Mouse (Mus musculus) R1 (cell line): Measurements from ENCODE around the gene Pex13.

Experiments
- DNase-seq: peaks from one replicate; pipeline ENCODE4 v3.0.0-alpha.2; 2018; ENCODE audit warnings: low read depth, low spot score

Gene Pex13

DNA sequence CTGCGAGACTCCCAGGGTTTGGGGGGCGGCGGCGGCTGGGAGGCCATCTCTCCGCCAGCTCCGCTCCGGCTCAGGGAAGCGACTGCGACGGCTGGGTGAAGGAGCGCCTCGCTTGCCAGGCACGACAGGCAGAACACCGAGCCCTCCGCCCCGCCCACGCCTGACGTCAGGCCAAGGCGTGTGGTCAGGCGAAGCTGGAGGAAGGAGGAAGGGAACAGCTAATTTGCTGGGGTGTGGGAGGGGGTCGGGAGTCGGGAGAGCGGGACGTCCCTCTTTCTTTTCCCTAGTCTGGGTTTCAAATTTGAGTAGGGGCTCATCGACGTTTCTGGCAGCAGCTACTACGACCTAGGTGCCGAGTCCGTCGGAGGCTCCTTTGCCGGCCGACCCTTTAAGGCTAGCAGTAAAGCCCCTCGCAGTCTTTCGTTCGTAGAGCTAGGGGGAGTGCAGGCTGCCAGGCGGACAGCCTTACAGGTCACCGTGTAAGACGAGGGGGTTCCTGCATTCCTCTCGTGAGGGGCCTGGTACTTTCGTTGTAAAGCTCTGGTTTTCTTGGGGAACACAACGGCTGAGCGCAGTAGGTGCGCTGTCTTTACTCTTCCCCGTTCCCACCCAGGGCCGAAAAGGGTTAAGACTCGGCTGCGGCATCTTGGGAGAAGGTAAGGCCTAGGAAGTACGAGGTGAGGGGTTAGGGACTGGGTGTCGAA, at the start of gene Pex13:
Gene Pex13 (minus strand): TSS at position 162 of the 704 bp plus-strand sequence.
- DNase-seq: peak; percentile 99

DNA sequence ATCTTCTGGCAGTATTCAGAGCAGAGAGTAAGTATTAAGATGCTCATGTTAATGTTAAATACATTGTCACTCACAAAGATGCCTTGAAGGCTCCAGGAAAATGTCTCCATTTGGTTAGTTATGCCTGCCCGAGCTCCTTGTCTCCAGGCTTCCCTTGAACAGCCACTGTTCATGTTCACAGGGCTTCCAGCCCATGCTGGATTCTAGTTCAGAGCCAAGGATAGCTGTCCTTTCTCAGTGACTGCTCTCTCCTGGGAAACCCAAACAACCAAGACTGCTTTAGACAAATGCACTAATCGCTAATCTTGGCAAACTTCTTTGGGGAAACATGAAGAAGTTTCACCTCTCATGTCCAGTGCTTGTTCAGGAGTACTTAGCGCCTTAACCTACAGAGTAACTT, 46.5 kb upstream of the Pex13 start:
- DNase-seq: no peak

DNA sequence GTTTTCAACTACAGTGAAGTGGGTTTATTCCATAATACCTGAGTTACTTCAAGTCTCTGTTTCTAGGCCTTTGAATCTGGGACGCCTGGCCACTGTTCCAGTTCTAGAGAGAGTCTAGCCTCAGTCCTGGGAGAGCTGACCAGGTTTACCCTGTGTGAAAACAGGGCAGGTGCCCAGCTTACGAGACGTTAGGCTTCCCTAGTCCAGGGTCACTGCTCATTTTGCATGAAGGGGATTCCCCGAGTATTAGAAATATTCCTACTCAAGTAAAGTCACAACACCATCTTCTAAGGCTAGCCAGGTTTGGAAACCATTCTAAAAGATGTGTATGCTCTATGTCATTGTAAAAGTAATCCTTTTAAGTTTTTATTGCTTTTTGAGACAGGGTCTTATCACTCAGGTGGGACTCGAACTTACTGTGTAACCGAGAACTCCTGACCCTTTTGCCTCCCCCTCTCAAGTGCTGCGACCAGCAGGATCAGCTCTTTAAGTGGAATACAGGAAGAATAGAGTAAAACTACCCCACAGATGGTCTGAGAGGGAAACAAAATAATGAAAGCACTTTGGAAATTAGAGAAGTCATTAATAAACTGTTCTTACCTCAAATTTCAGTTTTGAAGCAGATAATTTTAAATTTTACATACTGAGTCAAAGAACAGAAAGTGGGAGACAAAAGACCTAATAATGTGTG, 39.0 kb upstream of the Pex13 start:
- no peak for DNase-seq

DNA sequence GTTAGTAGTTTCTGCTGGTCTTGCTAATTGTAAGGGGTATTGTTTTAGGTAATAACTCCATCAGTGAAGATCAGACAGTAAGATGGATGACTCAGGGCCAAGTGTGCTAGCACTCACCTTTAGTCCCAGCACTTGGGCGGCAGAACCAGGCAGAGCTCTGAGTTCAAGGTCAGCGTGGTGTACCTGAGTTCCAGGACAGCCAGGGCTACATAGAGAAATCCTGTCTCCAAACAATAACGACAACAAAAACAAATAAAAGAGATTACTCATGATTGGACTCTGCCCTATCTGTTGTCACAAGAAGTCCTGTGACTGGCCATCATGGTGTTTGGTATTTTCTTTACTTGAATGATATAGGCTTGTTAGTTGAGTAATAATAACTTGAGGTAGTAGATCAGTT, 36.1 kb upstream of the Pex13 start:
- no peak for DNase-seq

DNA sequence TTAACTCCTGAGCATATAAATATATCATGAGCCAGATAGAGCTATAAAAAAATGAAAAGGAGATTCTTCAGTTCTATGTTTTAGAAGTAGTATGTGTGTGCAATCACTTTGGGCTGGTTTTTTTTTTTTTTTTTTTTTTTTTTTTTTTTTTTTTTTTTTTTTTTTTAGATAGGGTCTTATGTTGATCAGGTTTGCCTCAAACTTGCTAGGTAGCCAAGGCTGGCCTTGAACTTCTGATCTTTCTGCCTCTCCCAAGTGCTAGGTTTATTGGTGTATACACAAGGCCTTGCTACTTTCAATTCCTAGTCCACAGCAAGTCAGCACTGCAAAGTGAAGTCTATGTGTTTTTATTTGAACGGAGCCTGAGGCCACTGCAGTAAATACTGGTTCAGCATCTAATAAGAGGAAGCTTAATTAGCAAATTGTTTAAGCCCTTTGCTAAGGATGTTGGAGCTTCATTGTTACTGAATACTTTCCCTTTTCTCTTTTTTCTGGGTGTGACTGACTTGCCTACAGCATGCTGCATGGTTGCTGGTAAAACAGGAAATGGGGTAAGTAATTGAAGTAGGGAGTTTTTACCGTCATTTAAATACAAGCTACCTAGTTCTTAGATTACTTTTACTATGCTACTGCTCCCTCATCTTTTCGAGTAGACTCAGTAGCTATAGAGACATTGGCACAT, 33.8 kb upstream of the Pex13 start:
- DNase-seq: peak; percentile 61

DNA sequence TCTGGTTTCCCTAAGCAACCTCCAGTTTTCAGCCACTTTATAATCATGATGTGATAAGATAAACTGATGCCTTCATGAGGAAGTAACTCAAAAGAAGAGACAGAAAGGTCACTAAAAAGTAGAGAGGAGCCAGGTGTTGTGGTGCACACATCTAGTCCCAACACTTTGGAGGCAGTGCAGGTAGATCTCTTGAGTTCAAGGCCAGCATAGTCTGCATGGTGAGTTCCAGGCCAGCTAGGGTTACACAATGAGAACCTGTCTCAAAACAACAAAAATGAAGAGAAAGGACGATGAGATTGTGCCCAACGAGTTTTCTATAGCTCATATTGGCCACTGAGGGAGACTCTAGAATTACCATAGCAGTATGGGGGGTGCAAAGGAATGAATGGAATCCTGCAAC, 32.8 kb upstream of the Pex13 start:
- no peak for DNase-seq

DNA sequence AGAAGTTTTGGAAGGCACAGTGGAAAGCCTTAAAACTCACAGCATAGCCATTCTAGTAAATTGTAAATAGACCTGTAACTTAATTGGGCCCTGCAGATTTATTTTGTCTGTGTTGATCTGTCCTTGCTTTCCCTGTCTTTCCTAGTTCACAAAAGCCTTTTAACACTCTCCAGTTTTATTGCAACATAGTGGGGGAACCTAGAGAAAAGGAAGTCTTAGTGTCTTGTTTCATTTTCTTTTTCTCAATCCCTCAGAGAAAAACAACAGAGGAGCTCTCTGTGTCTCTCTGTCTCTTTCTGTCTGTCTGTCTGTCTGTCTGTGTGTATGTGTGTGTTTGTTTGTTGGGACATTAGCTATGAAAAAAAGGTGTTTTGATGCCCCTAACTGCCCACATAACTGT, 30.1 kb upstream of the Pex13 start:
- no peak for DNase-seq

DNA sequence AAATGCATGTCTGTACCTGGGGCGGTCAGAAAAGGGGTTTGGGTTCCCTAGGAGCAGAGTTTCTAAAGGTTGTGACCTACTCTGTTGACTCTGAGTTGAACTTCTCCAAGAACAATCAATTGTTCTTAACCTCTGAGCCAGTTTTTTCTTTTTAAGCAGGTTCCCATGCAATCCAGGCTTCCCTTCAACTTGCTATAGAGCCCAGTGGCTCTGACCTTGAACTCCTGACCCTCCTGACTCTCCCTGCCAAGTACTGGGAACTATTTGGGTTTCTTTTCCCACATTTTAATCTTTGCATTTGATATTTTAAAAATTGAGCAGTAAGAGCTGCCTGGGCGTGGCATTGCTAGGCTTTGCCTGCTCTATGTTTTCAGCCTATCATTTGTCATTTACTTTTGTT, 27.5 kb upstream of the Pex13 start:
- DNase-seq: peak; percentile 85

DNA sequence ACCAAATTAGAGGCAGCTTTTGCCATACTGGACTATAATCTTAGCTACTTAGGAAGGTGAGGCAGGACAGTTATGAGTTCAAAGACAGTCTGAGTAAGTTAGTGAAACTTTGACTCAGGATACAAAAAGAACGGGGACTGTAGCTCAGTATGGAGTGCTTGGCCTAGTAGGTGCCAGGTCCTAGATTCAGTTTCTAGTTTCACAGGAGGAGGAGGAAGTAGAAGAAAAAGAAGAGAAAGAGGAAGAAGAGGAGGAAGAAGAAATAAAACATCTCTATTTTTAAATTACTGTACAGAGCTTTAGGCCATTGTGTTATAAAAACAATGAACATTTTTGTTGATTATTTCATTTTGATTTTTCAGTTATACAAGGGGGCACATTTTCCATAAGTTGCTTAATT, 22.3 kb upstream of the Pex13 start:
- DNase-seq: no peak

DNA sequence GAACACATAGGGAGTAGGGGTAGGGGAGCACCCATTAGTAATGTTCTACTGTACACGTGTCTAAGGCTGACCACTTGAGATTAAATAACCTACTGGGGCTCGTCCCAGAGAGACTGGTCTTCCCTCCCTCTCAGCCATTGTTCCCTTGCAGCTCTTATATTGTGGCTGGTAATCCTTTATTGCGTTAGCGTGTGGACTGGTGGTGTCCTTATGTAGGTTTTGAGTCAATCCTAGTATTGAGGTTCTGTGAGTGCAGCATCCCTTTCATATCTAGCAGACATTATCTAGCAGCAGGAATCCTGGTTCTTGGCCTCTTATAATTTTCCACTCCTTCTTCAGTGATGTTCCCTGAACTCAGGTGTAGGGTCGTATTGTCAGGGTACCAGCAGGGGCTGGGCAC, 20.9 kb upstream of the Pex13 start:
- no peak for DNase-seq

DNA sequence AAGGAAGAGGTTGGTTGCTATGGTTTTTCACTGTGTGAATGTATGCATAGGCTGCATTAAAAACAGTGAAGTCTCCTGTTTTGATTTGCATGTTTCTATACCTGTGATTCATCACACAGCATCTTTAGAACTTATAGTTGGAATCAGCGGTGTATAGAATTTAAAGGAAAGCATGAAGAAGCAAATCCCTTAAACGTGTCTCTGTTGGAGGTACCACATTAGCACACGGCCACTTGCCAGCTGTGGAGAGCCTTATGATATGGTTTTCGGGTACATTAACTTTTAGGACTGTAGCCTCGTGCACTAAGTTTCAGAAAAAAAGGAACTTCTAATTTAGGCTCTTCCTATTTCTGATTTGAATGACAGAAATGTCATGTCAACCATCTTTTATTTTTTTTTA, 16.8 kb upstream of the Pex13 start:
- no peak for DNase-seq

DNA sequence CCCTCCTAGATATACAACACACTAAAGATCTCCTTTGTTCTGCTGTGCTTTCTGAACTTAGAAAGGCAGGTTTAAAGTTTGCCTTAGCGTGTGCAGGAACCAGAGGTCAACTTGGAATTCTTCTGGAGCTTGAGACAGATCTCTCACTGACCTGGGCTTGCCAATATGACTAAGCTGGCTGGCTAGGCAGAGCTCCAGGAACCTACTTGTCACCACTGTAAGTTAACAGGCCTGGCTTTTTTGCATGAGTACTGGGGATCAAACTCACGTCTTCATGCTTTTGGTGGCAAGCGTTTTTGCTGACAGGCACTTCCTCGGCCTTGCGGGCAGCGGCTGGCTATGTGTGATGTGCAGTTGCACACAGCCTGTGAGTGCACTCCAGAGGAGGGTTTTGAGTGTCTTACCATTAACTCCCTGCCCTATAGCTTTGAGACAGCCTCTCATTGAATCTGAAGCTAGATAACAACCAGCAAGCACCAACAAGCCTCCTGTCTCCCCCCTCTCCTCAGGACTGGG, 14.7 kb upstream of the Pex13 start:
- DNase-seq: peak; percentile 26

DNA sequence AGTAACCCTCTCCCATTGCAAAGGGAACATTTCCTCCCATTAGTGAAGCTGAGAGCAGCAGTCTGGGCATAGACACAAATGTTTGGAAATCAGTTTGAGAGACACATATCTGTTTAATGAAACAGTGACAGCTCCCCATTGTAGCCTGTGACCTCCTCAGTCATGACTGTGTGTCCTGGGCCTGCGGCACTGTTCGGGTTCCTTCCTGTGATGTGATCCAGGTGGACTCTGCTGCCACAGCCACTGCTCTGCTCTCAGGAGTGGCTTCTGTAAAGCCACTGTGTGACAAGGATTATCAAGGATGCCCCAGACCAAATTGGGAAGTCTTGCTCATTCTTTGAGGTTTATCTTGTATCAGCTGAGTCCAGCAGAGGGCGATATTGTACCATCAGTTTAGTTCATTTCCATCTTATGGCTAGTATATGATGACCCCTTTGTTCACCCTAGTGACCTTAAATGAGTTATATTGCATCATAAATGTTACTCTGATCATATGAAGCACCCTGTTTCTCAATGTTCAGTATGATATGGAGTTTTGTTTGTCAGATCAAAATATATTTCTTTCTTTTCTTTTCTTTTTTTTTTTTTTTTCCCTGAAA, 13.4 kb upstream of the Pex13 start:
- DNase-seq: peak; percentile 75

DNA sequence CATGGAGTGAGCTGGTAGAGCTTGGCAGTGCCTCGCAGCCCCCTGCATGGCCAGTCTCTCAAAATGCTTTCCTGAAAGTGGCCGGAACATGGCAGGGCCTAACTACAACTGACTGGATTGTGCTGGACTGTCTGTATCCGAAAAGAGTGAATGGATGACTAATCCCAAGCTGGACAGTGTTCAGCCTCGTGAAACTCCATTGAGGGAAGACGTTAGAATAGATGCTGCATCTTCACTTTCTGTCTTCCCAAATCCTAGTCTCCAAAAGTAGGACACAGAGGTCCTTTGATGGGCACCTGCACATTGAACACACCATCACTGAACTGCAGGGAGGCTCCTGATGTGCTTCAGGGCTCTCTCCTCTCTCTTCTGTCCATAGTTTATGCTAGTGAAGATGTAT, 10.3 kb upstream of the Pex13 start:
- DNase-seq: no peak

DNA sequence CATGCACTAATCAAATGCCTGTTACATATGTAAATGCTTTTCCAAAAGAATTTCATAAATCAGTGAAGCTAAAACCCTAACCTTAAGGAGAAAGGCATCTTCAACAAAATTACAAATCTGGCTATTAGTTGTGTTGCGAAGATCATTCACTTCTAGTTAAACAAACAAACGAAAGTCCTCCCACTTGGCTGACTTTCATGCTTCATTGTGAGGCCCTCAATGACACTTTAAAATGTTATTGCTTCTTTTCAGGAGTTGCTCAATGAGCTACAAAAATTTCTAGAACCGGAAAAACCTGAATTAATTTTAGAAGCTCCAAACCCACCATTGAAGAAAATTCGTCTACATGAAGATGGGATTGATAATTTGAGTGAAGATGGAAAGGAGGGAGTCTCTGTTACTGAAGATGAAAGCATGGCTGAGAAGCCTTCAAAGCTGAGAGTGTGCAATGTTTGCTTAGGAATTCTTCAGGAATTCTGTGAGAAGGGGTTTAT, 6.5 kb upstream of the Pex13 start:
- DNase-seq: no peak

DNA sequence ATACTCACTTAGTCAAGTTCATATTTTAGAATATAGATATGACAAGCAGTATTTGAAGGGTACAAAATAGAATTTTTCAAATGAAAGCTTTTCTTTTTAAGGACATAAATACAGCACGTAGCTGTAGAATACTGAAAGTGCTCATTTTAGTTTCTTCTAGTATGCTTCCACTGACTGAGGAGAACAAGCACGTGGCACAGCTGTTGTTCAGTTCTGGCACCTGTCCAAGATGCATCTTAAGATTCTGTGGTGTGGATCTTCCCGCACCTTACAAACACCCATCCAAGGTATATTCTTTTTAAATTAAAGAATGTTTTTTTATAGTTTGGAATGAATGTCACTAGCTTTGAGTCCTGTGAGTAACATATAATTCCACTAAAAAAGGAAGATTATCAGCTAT, 1.4 kb upstream of the Pex13 start:
- no peak for DNase-seq

DNA sequence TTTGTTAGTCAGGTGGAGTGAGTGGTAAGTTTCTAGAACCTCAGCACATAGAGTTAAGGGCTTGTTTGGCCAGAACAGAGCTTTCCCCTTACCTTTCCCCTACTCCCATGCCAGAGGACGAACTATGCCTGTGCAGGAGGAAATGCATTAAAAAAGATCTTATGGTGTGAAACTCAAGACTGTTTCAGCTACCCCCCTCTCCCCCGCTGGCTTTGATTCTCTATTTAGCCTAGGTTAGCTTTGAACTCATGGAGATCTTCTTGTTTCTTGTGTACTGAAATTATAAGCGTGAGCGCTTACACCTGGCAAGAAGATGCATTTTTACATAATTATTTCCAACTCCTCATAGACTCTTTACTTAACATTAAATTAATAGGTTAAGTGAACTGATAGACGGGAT, 767 bp upstream of the Pex13 start:
- DNase-seq: no peak

DNA sequence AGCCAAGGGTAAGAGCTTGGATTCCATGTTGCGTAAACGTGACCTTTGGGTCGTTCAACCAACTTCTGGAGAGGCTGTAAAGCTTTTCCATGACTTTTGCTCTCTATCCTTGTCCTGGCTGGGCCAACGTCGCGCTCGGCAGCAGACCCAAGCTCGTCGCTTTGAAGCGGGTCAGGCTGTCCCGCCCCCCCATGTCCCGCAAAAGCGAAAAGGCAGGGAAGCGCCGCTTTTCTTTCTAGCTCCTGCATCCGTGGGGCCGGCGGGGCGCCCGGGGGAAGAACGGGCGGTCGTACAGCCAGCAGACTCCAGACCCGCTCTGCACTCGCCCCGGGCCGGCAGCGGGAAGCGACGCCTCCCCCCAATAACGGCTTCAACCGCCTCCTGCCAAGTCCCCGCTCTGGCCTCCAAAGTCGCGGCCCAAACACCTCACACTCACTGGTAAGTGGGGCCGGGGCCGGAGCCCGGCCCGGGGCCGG, 410 bp downstream of the Pex13 start, which contains the start of gene Pus10:
Gene Pus10 (plus strand): TSS at position 364 of the 476 bp plus-strand sequence.
- DNase-seq: no peak

DNA sequence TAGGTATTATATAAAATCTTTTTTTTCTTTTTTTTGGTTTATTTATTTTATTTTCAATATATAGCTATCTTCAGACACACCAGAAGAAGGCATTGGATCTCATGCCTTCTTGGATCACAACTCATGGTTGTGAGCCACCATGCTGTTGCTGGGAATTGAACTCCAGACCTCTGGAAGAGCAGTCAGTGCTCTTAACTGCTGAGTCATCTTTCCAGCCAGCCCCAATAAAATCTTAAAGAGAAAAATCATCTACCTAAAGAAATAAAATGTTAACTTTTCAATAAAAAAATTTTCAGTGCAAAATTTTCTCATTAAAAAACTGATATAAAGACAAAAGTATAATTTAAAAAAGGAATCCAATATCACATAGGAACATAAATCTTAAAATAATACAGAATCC, 1.5 kb downstream of the Pex13 start:
- no peak for DNase-seq

DNA sequence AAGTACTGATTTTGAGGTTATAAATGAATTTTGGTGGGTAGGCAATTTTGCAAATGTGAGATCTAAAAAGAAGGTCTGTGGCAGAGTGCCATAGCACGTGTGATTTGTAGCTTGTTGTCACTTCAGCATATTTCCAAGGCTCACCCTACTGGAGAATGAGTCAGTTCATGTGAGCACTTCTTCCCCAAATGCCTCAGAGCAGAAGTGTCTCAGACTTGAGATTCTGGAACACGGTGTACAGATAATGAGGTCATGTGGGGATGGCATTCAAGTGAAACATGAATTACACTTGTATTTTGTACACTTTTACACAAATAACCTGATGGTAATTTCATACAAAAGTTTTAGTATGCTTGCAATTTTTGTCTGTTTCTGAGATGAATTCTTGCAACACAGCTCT, 8.0 kb downstream of the Pex13 start:
- DNase-seq: no peak

DNA sequence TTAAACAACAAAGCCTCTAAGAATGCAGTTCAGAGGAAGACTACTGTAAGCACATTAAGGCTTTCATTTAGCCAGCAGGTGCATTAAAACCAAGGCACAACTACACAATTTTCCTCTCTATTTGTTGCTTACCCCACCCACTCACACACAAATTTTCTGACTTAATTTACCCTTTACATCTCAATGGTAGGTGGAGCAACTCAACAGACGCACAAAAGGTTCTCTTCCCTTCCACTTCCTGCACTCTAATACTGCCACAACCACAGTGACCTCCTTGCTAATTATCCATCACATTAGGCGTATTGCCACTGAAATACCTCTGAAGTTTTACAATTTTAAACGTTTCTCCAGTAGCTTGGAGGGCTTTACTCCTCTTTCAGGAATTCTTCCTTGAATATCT, 12.1 kb downstream of the Pex13 start:
- peak; percentile 88 for DNase-seq

DNA sequence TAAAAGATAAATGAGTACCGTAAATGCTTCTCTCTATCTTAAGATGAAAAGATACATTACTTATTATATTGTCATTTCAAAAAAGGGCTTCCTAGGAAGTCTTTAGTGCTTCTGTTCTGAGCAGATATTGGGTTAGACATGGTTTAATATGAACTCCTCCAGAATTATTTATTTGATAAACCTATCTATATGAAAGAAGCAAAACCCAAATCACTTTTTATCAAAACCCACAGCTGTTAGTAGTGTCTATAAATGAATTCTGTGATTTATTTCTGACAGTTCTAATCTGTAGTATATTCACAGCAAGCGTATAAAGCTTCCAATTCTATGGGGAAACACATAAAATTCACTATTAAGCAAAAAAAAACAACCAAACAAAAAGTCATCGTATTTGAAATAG, 17.9 kb downstream of the Pex13 start:
- no peak for DNase-seq
